Mouse (Mus musculus): ENCODE measurements around the gene Sycp1. TPM values are rescaled to one million over a fixed set of nuclear protein-coding genes. Genes with fewer than 3 reads are reported as not detected.

Gene Sycp1
- total and polyA plus RNA-seq, 3 experiments, result not detected

Other genes starting within 250 kb of the Sycp1 start
- gene Tspan2, start 201.6 kb downstream of the Sycp1 start, total RNA-seq (2021), result 1 to 10 TPM; 3.4 to 8.6 TPM
- 0.28 and 0.36 TPM in 2 replicates for gene Tspan2, start 201.6 kb downstream of the Sycp1 start, polyA plus RNA-seq (2012; rRNA removed)
- gene Tshb, start 153.4 kb downstream of the Sycp1 start, total RNA-seq (2021), result not detected
- gene Tshb, start 153.4 kb downstream of the Sycp1 start, polyA plus RNA-seq (2012; rRNA removed), result not detected in 2 replicates
- gene Nr1h5, start 28.0 kb upstream of the Sycp1 start, total RNA-seq (2021), result not detected
- gene Nr1h5, start 28.0 kb upstream of the Sycp1 start, polyA plus RNA-seq (2012; rRNA removed), result not detected in 2 replicates
- 10 to 100 TPM; 67.8 to 77.6 TPM for gene Sike1, start 59.6 kb upstream of the Sycp1 start, total RNA-seq (2021)
- gene Sike1, start 59.6 kb upstream of the Sycp1 start, polyA plus RNA-seq (2012; rRNA removed), result 18.3 and 21.9 TPM in 2 replicates
- 100 to 1,000 TPM; 364 to 492 TPM for gene Csde1, start 84.3 kb upstream of the Sycp1 start, total RNA-seq (2021)
- 5.6 and 7.6 TPM in 2 replicates for gene Csde1, start 84.3 kb upstream of the Sycp1 start, polyA plus RNA-seq (2012; rRNA removed)
- gene Nras, start 122.2 kb upstream of the Sycp1 start, total RNA-seq (2021), result 10 to 100 TPM; 39.7 to 49.4 TPM
- 4.8 and 6.5 TPM in 2 replicates for gene Nras, start 122.2 kb upstream of the Sycp1 start, polyA plus RNA-seq (2012; rRNA removed)
- not detected for gene Ampd1, start 137.9 kb upstream of the Sycp1 start, total RNA-seq (2021)
- not detected in 2 replicates for gene Ampd1, start 137.9 kb upstream of the Sycp1 start, polyA plus RNA-seq (2012; rRNA removed)
- gene Dennd2c, start 166.5 kb upstream of the Sycp1 start, total RNA-seq (2021), result 1 to 10 TPM; 1.1 to 2.1 TPM
- gene Dennd2c, start 166.5 kb upstream of the Sycp1 start, polyA plus RNA-seq (2012; rRNA removed), result 0.13 and 0.25 TPM in 2 replicates
- gene Bcas2, start 235.6 kb upstream of the Sycp1 start, total RNA-seq (2021), result 10 to 100 TPM; 53.5 to 56.0 TPM
- gene Bcas2, start 235.6 kb upstream of the Sycp1 start, polyA plus RNA-seq (2012; rRNA removed), result 13.6 and 16.8 TPM in 2 replicates